Mouse (Mus musculus) megakaryocyte, embryonic 14.5 days (primary cell): ENCODE measurements around the gene Numbl. TPM values are rescaled to one million over a fixed set of nuclear protein-coding genes. Genes with fewer than 3 reads are reported as not detected.

Experiments
- H3K27me3 ChIP-seq: replicated peaks from 2 replicates; pipeline ENCODE3; 2012; ENCODE audit warnings: inconsistent platforms
- H3K36me3 ChIP-seq: replicated peaks from 2 replicates; pipeline ENCODE3; 2012; ENCODE audit warnings: low read length, inconsistent platforms, mixed read lengths
- H3K4me1 ChIP-seq: 2 replicates; pipeline ENCODE4 v1.6.1; 2012; ENCODE audit warnings: inconsistent platforms
- H3K4me3 ChIP-seq: replicated peaks from 2 replicates; pipeline ENCODE3; 2012; ENCODE audit warnings: moderate library complexity, mild to moderate bottlenecking, inconsistent platforms
- H3K9me3 ChIP-seq: 2 replicates; pipeline ENCODE4 v1.6.1; 2012; ENCODE audit warnings: inconsistent platforms
- FLI1 ChIP-seq: IDR thresholded peaks from 2 replicates; pipeline ENCODE4 v1.6.1; 2012; ENCODE audit warnings: low read length, inconsistent platforms, mixed read lengths
- GATA1 ChIP-seq: IDR thresholded peaks from 3 replicates; pipeline ENCODE4 v1.6.1; 2012; ENCODE audit warnings: mixed read lengths, low read length, inconsistent platforms, borderline replicate concordance
- polyA plus RNA-seq: library from polyadenylated mRNA; stranded (reverse); fragments of >175 nt; gene quantifications from 2 replicates; pipeline ENCODE4 v1.2.3, GENCODE M21; 2012; ENCODE audit warnings: low replicate concordance; ENCODE audit not compliant: insufficient read depth

Numbl gene
- polyA plus RNA-seq, 1 experiment, result 2.0 TPM

DNA sequence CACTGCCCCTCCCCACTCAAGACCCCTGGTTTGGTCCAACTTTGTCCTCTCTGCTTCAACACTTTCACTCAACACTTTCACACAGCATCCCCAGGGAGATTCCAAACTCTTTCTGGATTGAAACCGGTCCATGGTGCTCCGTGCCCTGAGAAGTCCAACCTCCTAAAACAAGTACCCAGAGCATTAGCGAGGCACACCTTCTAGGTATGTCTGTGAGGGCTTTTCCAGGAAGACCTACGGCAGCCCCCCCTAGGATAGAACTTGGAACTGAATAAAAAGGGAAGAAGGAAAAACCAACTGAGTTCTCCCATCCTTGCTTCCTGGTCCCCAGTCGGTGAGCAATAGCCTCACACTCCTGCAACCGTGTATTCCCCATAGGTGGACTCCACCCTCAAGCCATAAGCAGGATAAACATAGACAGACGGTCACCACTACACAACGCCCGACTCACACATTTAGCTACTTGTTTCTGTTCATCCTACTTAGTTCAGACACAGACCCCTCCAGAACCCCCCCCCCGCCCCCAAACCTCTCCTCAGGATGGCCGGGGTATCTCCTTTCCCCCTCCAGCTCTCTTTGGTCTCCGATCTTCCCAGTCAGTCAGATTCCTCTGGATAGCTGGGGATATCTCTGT is 53.5 kb downstream of the Numbl start:
- H3K27me3 ChIP-seq, result peaks cover 33% of the 10 kb centered on the region
- no peak overlapping the region for H3K4me3 ChIP-seq
- peaks cover 23% of the 10 kb centered on the region for H3K4me1 ChIP-seq
- TF ChIP-seq GATA1, result no peak
- no peak for TF ChIP-seq FLI1
- peaks cover 25% of the 10 kb centered on the region for H3K9me3 ChIP-seq
- H3K36me3 ChIP-seq, result no peaks in the 10 kb centered on the region

DNA sequence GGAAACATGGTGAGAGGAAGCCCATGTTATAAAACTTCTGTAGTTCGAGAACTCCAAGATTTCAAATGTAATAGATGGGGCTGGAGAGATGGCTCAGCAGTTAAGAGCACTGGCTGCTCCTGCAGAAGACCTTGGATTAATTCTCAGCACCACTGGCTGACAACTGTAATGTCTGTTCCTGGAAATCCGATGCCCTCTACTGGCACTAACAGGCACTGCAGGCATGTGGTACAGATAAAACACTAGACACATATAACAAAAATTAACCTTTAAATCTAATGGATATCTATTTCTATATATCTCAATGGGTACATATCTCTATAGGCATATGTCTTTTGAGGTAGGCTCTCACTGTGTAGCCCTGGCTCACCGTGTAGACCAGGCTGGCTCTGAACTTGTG is 56.2 kb downstream of the Numbl start:
- peaks cover 25% of the 10 kb centered on the region for H3K9me3 ChIP-seq
- H3K4me3 ChIP-seq, result no peak overlapping the region
- TF ChIP-seq GATA1 (no peak), FLI1 (no peak)
- H3K27me3 ChIP-seq, result peaks cover 29% of the 10 kb centered on the region
- no peaks in the 10 kb centered on the region for H3K36me3 ChIP-seq
- peaks cover 13% of the 10 kb centered on the region for H3K4me1 ChIP-seq

DNA sequence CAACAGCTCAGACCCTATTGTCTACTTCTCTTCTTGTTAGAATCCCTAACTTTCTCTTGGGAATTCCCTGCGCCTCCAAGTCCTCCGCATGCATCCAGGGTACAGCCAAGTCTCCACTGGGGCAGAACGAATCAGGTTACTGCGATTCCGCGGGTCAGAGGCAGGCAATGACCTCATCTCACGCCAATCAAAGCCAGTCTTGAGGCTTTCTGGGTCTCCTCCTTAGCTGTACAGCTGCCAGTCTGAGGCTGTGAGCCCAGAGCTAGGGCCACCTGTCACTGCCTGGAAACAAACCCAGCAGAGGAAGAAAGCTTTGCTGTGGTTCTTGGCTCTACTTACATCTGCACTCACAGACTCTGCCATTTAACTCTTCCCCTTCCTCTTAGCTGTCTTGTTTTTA is 57.7 kb downstream of the Numbl start:
- peaks cover 2% of the 10 kb centered on the region for H3K4me1 ChIP-seq
- H3K36me3 ChIP-seq, result no peaks in the 10 kb centered on the region
- peaks cover 25% of the 10 kb centered on the region for H3K9me3 ChIP-seq
- no peak overlapping the region for H3K4me3 ChIP-seq
- TF ChIP-seq FLI1 (no peak), GATA1 (no peak)
- peaks cover 24% of the 10 kb centered on the region for H3K27me3 ChIP-seq

- Histone ChIP-seq H3K9me3 (peaks cover 8% of the 10 kb centered on the region), H3K4me3 (no peak overlapping the region), H3K4me1 (peaks cover 12% of the 10 kb centered on the region), H3K36me3 (no peaks in the 10 kb centered on the region), H3K27me3 (peaks cover 44% of the 10 kb centered on the region)
- no peak for TF ChIP-seq GATA1
- TF ChIP-seq FLI1, result no peak
These were observed 61.2 kb downstream of the Numbl start for GRCm38 (mm10) chr7:27319411-27319810.

GRCm38 (mm10) chr7:27322291-27322690 is 64.1 kb downstream of the Numbl start:
- no peak overlapping the region for H3K4me3 ChIP-seq
- H3K9me3 ChIP-seq, result peaks cover 5% of the 10 kb centered on the region; the same call in 1 of the 2 replicates
- H3K36me3 ChIP-seq, result no peaks in the 10 kb centered on the region
- peaks cover 26% of the 10 kb centered on the region for H3K4me1 ChIP-seq
- TF ChIP-seq FLI1 (no peak), GATA1 (no peak)
- peaks cover 71% of the 10 kb centered on the region for H3K27me3 ChIP-seq

DNA sequence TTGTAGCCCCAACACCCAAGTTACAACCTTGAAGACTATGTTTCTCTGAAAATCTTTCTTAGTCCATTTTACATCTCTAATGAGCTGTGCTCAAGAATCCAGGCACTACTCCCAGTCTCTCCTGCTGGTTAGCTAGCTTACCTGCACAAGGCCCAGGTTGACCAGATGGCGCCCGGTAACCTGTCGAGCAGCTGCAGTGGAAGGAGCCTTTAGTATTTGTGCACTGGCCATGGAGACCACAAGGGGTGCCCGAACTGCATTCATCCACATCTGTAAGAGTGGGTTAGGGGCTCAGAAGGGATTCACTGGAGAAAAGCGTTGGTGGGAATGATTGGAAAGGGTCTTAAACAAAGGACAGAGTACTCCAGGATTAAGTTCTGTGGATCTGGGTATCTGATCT is 64.8 kb downstream of the Numbl start:
- Histone ChIP-seq H3K27me3 (peaks cover 79% of the 10 kb centered on the region), H3K4me1 (peaks cover 26% of the 10 kb centered on the region), H3K4me3 (no peak overlapping the region), H3K36me3 (no peaks in the 10 kb centered on the region), H3K9me3 (peaks cover 9% of the 10 kb centered on the region; the same call in 1 of the 2 replicates)
- TF ChIP-seq GATA1 (no peak), FLI1 (no peak)

DNA sequence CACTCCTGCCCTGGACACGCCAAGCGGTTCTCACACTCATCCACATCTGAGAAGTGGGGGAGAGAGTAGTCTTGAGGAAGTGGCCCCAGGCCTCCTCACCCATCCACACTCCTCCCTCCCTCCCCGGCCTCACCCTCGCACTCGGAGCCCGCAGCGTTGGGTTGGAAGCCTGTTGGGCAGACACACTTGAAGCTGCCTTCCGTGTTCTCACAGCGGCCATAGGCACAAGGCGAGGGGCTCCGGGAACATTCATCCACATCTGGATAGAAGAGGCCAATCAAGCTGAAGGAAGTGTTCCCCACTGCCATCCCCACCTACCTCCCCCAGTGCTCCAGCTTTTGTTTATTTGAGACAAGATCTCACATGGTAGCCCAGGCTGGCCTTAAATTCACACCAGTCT is 65.9 kb downstream of the Numbl start:
- Histone ChIP-seq H3K9me3 (peaks cover 9% of the 10 kb centered on the region; the same call in 1 of the 2 replicates), H3K4me3 (no peak overlapping the region), H3K4me1 (peaks cover 33% of the 10 kb centered on the region), H3K27me3 (peaks cover 87% of the 10 kb centered on the region), H3K36me3 (no peaks in the 10 kb centered on the region)
- TF ChIP-seq FLI1, result no peak
- no peak for TF ChIP-seq GATA1

GRCm38 (mm10) chr7:27324928-27325327 is 66.7 kb downstream of the Numbl start:
- peaks cover 40% of the 10 kb centered on the region for H3K4me1 ChIP-seq
- peaks cover 88% of the 10 kb centered on the region for H3K27me3 ChIP-seq
- no peaks in the 10 kb centered on the region for H3K36me3 ChIP-seq
- H3K9me3 ChIP-seq, result peaks cover 9% of the 10 kb centered on the region; the same call in 1 of the 2 replicates
- H3K4me3 ChIP-seq, result no peak overlapping the region
- TF ChIP-seq FLI1 (no peak), GATA1 (no peak)

GRCm38 (mm10) chr7:27325697-27326096 is 67.5 kb downstream of the Numbl start:
- H3K4me1 ChIP-seq, result peaks cover 48% of the 10 kb centered on the region
- peaks cover 9% of the 10 kb centered on the region; the same call in 1 of the 2 replicates for H3K9me3 ChIP-seq
- peak overlapping the region; percentile 83 for H3K4me3 ChIP-seq
- peaks cover 90% of the 10 kb centered on the region for H3K27me3 ChIP-seq
- TF ChIP-seq FLI1, result no peak
- TF ChIP-seq GATA1, result no peak
- no peaks in the 10 kb centered on the region for H3K36me3 ChIP-seq

GRCm38 (mm10) chr7:27326101-27326880 is 68.1 kb downstream of the Numbl start:
- peak overlapping the region; percentile 83 for H3K4me3 ChIP-seq
- peaks cover 90% of the 10 kb centered on the region for H3K27me3 ChIP-seq

More at GRCm38 (mm10) chr7:27326101-27326880, 68.1 kb downstream of the Numbl start:
- H3K4me1 ChIP-seq, result peaks cover 54% of the 10 kb centered on the region
- H3K9me3 ChIP-seq, result peaks cover 9% of the 10 kb centered on the region; the same call in 1 of the 2 replicates
- TF ChIP-seq GATA1 (no peak), FLI1 (no peak)
- H3K36me3 ChIP-seq, result no peaks in the 10 kb centered on the region
